Mouse (Mus musculus): ENCODE measurements at regions not wholly inside any gene's neighbourhood (a gene's known extent, or its start where the extent isn't known, plus 50 kb on each side); places are given as distances from the start of the nearest gene placed in this dataset.

DNA sequence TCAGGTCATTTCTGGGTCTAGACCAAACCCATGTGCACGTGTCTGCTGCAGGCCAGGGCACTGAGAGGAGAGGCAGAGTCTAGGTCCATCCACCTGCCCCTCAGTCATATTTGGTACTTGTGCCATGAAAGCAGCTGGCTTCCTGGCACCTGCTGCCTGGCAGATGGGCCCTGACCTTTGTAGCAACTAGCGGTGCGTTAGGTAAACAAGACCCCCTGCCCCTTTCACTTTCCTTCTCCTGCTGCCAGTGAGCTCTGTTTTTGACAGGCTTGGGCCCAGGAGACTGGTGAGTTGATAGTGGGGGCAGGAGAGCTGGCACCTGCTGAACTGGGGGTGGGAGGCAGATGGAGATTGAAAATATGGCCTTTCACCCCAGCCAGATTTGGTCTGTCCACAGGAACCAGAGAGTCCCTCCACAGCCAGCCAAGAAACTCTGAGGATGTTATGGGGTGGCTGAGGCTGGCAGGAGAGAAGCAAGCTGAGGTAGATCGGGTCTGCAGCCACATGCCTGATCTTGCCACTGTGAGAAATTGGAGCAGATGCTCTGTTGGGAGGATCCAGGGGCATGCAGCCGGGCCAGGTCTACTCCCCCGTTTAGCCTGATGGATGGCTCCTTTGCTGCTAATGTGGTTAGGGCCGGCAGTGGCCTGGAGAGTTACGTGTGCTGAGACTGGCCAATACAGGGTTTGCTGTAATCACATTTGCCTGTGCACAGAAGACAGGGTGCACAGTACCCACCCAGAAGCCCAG is 316.6 kb upstream of the 4931429L15Rik start:
- no peak for DNase-seq (ENCODE audit: low read depth, low spot score)

DNA sequence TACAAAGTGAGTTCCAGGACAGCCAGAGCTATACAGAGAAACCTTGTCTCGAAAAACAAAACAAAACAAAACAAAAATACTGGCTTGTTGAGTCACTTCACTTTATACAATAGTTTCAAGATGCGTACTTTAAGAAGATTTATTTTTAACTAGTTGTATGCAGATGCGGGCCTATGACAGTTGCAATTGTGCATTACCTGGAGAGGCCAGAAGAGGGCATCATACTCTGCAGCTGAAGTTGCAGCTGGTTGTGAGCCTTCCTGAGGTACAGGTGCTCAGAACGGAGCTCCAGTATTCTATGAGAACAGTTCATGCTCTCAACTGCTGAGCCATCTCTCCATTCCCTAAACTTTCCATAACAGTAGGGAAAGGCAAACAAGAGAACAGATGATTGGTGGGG is 314.2 kb upstream of the 4931429L15Rik start:
- no peak for DNase-seq (ENCODE audit: low read depth, low spot score)

DNA sequence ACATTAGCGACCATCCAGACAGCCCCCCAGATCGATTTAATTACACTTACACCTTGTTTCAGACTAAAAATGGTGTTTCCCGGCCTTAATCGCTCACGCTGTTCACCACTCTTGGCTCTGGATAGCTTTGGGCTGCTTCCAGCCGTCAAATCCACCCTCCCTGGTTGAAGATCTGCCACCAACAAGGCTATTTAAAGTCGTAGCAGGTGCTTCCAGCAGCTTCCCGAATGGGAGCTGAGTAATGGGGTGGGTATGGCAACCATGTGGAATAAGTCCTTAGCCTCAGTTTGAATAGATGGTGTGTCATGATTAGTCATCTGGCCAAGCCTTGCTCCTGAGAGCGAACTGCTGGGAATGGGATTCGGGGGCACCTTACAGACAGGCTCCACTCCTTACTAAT is 312.8 kb upstream of the 4931429L15Rik start:
- peak; percentile 1 for DNase-seq (ENCODE audit: low read depth, low spot score)

DNA sequence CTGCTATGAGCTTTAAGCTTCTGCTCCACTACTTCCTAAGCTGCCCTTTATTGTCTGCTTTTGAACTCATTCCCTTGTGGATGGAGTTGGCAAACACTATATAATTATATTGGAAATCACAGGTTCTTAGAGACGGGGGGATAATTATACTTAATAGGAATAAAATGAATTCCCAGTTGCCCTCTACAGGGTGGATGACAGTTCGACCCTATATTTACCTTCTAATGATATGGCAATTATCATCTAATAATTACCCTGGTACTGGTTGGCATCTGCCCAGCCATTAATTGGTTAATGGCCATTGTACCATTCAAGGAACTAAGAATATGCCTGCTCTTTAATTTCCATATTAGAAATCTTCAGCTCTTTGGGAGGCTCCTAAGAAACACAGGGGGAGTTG is 302.5 kb upstream of the 4931429L15Rik start:
- DNase-seq (ENCODE audit: low read depth, low spot score), result no peak

DNA sequence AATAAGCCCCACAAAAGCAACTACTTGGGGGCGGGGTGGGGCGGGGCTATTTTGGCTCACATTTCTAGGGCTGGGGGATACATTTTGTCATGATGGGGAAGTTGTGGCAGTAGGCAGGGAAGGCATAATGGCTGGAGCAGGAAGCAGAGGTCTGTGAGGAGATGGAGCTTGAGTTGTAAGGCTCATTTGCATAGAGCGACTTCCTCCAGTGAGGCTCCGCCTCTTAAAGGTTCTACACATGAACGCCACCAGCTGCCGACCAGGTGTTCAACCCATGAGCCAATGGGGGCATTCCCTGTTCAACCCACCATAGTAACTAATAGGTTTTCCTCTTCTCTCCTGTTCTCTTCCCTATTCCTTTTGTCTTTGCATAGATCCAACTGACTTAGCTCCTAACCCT is 302.1 kb upstream of the 4931429L15Rik start:
- no peak for DNase-seq (ENCODE audit: low read depth, low spot score)

DNA sequence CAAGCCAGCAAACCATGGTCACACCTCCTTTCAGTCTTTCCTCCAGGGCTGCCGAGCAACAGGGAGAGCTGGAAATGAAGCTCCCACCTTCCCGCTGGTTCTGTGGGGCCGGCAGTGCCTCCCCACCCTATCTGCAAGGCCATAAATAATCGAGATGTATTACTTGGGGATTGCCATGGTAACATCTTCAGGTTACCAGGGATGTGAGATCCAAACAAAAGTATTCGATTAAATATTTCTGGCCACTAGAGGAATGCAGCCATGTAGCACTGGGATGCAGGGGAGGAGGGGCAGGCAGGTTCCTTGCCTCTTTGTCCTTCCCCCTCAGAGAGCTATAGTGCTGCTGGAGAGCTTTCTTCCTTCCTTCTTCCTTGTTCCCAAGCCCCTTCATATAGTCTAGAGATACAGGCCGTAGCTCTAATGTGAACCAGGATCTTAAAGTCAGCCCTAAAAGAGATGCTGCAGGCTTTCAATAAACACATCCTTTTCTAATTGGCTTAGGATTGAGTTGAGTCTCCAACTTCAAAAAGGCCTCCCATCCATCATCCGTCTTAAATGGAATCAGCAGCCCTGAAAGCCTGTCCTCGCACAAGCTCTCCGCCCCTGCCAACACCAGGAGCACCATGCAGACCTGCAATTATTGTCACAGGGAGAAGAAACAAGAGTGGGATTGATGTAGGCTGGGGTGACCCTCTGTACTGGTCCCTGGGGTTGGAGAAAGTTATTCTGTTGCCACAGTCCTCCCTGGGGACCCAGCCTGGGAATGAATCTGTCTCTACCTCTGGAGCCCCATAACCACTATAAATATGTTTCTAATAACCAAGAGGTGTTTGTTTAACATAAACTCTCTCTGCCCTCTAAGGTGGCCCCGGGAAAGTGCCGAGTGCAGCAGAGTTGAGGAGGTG is 290.6 kb upstream of the 4931429L15Rik start:
- no peak for DNase-seq (ENCODE audit: low read depth, low spot score)

DNA sequence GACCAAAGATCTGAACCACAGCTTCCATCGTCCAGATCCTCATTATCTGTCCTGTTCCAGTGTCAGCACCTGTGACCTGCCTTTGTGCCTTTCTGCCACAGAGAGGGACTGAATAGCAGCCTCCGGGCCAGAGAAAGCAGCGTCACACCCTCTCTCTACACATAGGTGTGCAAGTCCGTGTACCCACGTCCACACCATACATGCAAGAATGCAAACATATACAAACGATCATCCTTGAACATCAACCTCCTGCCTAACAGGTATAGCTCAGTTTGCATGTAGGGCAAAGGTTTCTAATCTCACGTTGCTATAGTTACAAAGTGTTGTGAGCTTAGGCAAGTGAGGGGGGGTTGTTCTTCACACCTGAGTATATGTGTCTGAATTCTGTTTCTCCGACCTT is 288.9 kb upstream of the 4931429L15Rik start:
- no peak for DNase-seq (ENCODE audit: low read depth, low spot score)

DNA sequence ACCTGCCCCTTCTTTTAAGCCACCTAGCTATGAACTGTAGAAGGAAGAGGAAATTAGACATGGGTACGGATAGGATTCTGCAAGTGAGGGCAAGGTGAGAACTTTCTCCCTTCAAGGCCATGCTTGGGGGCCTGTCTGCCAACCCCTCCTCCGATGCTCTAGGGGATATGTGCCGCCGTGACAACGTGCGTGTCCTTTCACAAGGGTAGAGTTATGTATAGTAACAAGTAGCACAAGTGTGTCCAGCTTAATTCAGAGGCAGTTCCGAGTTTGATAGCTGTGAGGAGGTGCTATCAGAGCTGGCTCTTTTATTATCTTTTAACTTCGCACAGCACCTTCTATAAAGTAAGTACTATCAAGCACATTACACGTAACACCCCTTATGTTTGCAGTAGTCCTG is 281.0 kb upstream of the 4931429L15Rik start:
- DNase-seq (ENCODE audit: low read depth, low spot score), result no peak

DNA sequence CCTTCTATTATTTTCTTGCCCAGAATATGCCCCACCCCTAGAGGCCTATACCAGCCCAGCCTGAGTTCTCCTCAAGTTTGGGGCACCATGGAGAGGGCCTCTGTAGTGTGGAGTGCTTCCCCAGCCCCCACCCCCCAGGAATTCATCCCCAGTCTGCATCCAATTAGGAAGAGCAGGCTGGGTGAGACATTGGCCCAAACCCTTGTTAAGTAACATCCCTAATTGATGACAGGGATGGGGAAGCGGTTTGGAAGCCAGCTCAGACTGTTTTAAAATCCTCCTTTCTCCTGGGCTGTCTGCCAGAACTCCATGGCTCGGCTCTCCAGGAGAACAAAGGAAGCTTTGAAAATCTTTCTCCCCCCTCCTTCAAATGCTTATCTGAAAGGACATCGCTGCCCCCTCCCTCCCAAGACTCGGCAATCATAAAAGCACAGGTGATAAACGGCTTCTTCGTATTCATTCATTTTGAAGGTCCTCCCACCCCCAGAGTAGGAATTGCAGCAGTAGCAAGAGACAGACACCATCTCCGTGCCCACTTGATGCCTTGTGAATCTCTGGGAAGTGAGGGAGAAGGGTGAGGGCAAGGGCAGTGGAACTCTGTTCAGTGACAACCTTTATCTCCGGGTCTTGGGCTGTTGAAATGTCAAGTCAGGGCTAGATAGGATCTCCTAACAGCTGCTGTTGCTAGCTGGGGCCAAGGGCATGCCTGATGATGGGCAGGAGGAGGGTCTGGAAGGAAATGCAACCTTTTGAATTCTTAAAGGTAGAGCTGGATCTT is 280.3 kb upstream of the 4931429L15Rik start:
- DNase-seq (ENCODE audit: low read depth, low spot score), result no peak

DNA sequence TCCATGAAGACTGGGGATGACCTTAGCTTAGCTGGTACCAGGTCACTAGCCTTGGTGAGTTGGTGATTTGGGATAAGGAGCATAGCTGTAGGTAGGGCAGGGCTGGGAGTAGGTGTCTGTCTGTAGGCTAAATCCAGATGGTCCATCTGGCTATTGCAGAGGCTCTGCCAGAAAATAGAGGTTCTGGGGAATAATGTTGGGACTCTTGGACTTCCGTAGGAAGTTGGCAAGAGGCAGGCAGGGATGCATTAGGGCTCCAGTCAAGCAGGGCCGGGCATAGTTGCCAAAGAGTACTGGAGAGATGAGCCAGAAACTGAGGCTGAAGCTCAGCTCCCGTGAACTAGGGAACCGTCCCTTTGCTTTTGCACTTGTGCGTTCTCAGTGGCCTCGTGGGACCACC is 278.7 kb upstream of the 4931429L15Rik start:
- DNase-seq (ENCODE audit: low read depth, low spot score), result no peak

DNA sequence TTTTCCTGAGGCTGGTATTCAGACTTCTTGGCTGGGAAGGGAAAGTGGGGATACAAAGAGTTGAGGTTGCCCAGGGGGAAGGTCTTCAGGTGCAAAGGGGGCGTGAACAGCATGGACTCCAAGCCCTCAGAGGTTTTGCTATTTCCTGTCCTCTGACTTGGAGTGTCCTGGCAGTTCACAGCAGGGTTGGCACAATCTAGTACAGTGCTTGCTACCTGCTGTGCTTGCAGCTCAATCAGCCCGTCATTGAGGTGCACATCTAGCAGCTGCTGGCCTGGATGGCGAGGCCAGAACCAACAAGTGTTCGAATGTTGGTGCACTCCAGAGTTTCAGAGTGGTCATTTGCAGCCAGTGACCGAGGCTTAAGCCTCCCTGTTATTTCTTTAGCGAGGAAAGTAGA is 273.7 kb upstream of the 4931429L15Rik start:
- DNase-seq (ENCODE audit: low read depth, low spot score), result no peak

DNA sequence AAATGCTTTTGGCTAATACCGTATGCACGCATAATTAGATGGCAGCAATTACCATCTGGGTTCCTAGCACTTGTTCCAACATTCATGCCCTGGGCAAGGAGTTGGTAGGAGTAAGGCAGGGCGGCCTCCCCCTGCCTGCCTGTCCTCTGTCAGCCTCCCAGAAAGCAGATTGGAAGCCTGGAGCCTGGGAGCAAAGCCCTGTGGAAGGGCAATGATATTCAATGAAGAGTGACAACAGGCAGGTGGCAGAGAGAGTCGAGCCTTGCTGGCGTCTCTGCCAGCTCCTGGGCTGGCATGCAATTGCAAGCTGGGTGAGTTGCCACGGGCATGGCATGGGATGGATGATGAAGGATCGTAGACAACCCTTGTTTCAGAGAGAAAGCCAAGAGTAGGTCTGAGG is 273.1 kb upstream of the 4931429L15Rik start:
- no peak for DNase-seq (ENCODE audit: low read depth, low spot score)

DNA sequence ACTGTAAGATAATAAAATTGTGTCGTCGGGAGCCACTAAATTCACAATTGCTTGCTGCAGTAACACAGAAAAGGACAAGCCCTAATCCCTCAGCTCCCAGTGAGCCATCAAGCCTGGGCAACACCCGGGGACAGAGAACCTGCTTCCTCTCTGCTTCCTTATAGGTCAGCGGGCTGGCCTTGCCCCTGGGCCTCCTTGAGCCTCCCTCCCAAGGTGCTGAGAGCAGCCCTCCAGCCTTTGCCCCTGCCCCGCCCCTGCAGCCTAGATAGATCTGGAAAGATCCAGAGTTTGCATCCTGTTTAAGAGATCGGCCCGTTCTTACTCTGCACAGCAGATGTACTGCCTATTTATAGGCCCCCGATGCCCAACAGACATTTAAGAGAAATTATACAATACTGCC is 267.0 kb upstream of the 4931429L15Rik start:
- DNase-seq (ENCODE audit: low read depth, low spot score), result no peak

DNA sequence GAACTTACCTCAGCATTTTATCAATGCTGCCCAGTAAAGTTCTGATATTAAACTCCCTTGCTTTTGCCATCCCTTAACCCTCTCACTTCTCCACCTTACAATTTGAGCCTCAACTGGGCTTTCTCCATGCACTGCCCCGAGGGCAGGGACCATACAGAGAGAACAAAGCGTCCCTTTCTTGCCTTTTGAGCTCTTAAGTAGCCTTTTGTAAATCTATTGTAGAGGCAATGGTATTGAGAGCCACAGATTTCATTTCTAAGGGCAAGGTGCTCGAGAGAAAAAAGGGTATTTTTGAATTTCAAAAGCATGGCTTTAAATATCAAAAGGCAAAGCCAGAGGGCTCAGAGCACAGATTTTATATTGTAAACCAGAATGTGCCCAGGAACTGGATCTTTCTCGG is 262.1 kb upstream of the 4931429L15Rik start:
- DNase-seq (ENCODE audit: low read depth, low spot score), result no peak

DNA sequence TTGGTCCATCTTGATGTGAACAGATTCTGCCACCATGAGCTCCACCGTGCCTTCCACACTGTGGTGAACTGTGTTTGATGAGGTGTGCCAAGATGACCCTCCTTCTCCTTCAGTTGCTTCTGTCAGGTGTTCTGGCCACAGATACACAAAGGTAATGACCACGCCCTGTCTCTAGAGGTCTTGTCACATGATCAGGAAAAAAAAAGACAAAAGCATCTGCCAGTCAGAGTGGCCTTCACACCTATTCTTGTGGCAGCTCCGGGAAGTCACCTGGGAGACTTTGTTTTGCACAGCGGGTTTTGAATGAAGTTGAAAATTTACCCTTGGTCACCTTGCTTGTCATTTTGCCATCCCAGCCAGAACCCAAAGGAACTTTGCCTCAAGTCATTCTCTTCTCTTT is 242.5 kb upstream of the 4931429L15Rik start:
- no peak for DNase-seq (ENCODE audit: low read depth, low spot score)

DNA sequence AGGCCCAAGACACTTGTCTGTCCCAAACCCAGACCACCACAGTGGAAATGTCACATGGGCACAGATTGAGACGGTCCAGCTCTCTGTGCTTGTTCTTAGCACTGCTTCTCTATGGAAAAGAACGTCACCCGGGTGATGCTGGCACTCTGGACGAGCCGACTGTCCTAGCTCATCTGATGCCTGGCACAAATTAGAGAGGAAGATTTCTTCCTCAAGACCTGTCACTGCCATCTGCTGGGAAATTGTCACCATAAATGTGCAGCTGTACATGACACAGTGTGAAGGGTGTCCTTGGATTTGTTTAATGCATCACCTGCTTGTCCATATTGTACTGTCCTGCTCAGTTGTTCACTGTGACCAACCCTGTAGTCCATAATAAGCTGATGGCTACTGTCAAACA is 238.7 kb upstream of the 4931429L15Rik start:
- no peak for DNase-seq (ENCODE audit: low read depth, low spot score)

DNA sequence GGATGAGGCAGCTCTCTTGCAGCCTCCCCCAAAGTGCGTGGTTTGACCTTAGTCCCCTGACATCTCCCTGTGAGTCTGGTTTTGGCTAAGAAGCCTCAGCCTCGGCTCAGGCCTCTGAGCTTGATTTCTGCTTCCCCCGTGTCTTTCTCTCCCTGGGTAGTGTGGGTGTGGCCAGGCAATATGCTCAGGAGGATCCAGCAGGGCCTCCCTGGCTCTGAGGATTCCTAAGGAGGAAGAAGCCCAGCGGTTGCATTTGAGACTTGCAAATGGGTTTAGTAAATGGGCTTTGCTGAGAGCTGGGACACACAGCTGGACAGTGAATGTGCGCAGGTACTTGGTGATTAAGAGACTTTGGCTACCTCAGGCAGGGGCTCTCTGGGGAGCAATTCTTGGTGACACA is 238.0 kb upstream of the 4931429L15Rik start:
- no peak for DNase-seq (ENCODE audit: low read depth, low spot score)

DNA sequence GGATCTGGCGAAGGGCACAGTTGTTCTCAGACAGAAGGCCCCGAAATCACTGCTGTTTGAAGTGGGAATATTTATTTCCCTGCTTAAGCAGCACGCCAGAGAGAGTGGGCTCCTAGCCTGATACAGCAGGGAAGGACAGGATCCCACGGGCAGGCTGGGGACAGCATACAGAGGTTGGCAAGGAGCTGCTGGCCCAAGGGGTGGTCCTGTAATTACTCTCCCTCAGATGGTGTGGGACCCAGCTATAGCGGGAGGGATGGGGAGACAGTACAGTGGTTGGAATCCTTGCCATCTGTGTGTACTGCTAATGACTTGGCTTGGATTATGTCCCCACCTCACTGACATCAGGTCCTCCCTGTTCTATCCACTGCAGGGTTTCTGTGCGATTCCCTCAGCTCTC is 235.4 kb upstream of the 4931429L15Rik start:
- DNase-seq (ENCODE audit: low read depth, low spot score), result no peak

DNA sequence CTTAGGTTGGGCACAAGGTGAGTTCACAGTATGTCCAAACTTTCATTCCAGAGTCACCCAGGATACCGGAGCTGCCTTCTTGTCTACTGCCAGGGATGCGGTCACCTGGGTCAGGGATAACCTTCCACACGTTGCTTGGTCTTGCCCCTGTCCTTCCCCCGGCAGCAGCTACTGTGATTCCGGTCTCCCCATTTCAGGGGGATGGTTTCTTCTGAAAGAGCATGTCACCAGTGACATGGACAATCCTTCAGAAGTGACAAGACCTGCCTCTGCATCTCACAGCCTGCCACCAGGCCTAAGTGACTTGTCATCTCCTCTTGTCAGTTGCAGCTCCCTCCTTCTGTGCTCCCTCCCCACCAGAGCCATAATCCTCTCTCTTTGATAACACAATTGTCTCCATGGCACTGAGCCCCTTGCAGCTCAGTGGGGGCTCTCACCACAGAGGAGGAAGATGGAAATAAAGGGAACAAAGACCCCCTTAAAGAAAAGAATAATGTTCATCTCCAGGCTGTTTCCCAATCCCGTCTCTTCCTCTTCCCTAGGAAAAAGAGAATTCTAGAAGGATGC is 234.9 kb upstream of the 4931429L15Rik start:
- DNase-seq (ENCODE audit: low read depth, low spot score), result no peak

DNA sequence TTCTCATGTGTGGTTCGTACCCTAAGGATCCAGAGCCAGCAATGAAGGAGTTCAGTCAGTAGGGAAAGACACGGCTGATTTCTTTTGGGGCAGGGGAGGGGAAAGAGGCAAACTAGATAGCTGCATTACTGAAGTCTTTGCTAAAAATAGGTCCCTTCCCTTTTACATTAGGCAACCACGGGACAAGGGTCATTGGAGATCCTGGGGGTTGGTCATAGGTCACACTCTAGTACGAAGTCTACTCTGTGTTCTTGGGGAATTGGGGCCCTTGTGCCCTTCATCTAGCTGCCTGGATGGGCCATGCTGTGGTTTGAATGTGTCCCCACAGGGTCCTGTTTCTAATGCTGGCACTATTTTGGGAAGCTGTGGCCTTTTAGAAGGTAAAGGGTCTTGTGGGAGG is 229.6 kb upstream of the 4931429L15Rik start:
- no peak for DNase-seq (ENCODE audit: low read depth, low spot score)

DNA sequence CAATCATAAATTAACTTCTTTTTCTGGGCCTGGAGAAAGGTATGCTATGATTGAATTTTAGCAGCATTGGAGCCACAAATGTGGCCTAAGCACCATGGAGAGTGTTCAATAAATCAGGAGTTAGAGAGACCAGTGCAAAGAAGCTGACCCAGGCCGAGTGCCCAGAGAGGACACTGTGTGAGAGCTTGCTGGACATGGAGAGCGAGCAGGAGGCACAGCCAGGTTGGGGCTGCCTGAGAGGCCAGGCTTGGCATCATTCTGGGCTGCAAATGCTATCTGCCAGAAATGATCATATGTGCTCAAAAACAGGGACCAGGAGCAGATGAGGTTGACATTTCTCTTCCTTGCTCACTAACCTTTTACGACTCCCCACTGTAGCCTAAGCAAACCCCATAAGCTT is 224.5 kb upstream of the 4931429L15Rik start:
- DNase-seq (ENCODE audit: low read depth, low spot score), result no peak

DNA sequence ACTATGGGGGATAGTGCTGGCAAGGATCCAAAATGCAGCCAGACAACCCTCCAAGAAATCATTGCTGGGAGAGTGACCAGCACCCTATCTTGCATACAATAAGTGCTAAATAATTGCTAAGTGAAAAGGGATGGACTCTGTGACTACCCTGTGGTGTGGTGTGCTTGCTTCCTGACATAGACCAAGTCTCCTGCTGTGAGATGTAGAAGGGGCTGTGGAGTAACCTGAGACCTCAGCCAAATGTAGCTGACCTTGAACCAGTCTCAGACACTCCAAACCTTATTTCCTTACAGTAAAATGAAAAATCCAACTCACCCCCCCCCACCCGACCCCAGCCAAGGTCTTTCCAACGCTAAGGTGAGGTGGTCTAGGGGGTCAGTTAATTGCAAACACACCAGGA is 221.2 kb upstream of the 4931429L15Rik start:
- no peak for DNase-seq (ENCODE audit: low read depth, low spot score)

All from skeletal muscle tissue, adult 2 months (tissue).